Comparison of ENCODE assay signal across 22 mouse cellular contexts in genomic region chr9:121395812-121396211, GRCm38 (mm10).
DNase-seq lines count a peak whose midpoint lies in the region; ATAC-seq and TF ChIP-seq lines count a peak whose summit lies in the region.
"Had no signal": no experiment of that assay in that cellular context is flagged by ENCODE, and none has a peak within 500 bp of the region (broad histone marks: within the 10 kb centered on the region; RNA-seq: fewer than 3 reads in every experiment).

No protein-coding gene starts in this region.

- no peak overlapping the region for H3K4me2 ChIP-seq in forebrain, embryonic 14.5 days (ENCODE audit: low read length)
- no peak overlapping the region for H3K4me2 ChIP-seq in forebrain, postnatal 0 days (ENCODE audit: low read depth)
- H3K4me2 ChIP-seq: embryonic facial prominence, embryonic 13.5 days; heart, embryonic 11.5 days; hindbrain, embryonic 13.5 days; intestine, embryonic 15.5 days; limb, embryonic 12.5 days; liver, embryonic 15.5 days; neural tube, embryonic 12.5 days had no signal

- 96% methylated on average over 5 of the region's 5 CpGs for WGBS in forebrain, embryonic 14.5 days
- 92% methylated on average over 5 of the region's 5 CpGs for WGBS in forebrain, postnatal 0 days

- no peaks in the 10 kb centered on the region for H3K27me3 ChIP-seq in forebrain, embryonic 14.5 days (replicated peaks; ENCODE audit: control insufficient read depth, insufficient read depth, low read length)
- no peaks in the 10 kb centered on the region for H3K27me3 ChIP-seq in forebrain, postnatal 0 days (ENCODE audit: insufficient read depth, low read length)
- H3K27me3 ChIP-seq: embryonic facial prominence, embryonic 13.5 days; hindbrain, embryonic 13.5 days; intestine, embryonic 15.5 days; limb, embryonic 12.5 days; liver, embryonic 15.5 days; neural tube, embryonic 12.5 days had no signal

- H3K9ac ChIP-seq in forebrain, embryonic 14.5 days (ENCODE audit: low read length): no peak overlapping the region
- no peak overlapping the region for H3K9ac ChIP-seq in forebrain, postnatal 0 days
- H3K9ac ChIP-seq: embryonic facial prominence, embryonic 13.5 days; hindbrain, embryonic 13.5 days; intestine, embryonic 15.5 days; limb, embryonic 12.5 days; liver, embryonic 15.5 days; neural tube, embryonic 12.5 days had no signal

- no peak overlapping the region for H3K4me3 ChIP-seq in forebrain, embryonic 14.5 days (ENCODE audit: low read depth, low read length)
- H3K4me3 ChIP-seq in forebrain, postnatal 0 days (ENCODE audit: low read depth, low read length): no peak overlapping the region
- H3K4me3 ChIP-seq: embryonic facial prominence, embryonic 13.5 days; hindbrain, embryonic 13.5 days; intestine, embryonic 15.5 days; limb, embryonic 12.5 days; liver, embryonic 15.5 days; midbrain, embryonic 10.5 days; neural tube, embryonic 12.5 days had no signal

- H3K9me3 ChIP-seq in forebrain, embryonic 14.5 days (replicated peaks; ENCODE audit: control insufficient read depth, low read length): no peaks in the 10 kb centered on the region
- H3K9me3 ChIP-seq in forebrain, postnatal 0 days (ENCODE audit: low read length): no peaks in the 10 kb centered on the region
- H3K9me3 ChIP-seq: embryonic facial prominence, embryonic 13.5 days; hindbrain, embryonic 13.5 days; intestine, embryonic 15.5 days; limb, embryonic 12.5 days; liver, embryonic 15.5 days; midbrain, embryonic 10.5 days; neural tube, embryonic 12.5 days had no signal

- H3K36me3 ChIP-seq in forebrain, embryonic 14.5 days (ENCODE audit: control insufficient read depth, insufficient read depth, low read length): peaks cover 3% of the 10 kb centered on the region; the same call in 1 of the 2 replicates
- 0 out of 2 replicates have a peak, but pooled peaks cover 2% of the 10 kb centered on the region for H3K36me3 ChIP-seq in forebrain, postnatal 0 days (ENCODE audit: insufficient read depth)
- H3K36me3 ChIP-seq: intestine, embryonic 15.5 days had no signal

- no peak for TF ChIP-seq CTCF in forebrain, postnatal 0 days (IDR thresholded peaks at IDR 0.05; ENCODE audit: low read depth)

- ATAC-seq in forebrain, embryonic 14.5 days: no peak
- no peak for ATAC-seq in forebrain, postnatal 0 days
- ATAC-seq: intestine, embryonic 15.5 days had no signal

- DNase-seq in forebrain, embryonic 14.5 days (ENCODE audit: low spot score): no peak
- no peak for DNase-seq in forebrain, postnatal 0 days
- peak; percentile 6 for DNase-seq in thymus, postnatal 4 days
- no peak for DNase-seq in thymus, postnatal 25 days
- DNase-seq in adrenal gland, postnatal 10 days: peak; percentile 38
- DNase-seq in cerebellum, postnatal 36 days: no peak
- DNase-seq in left cerebral cortex, adult 11 months (ENCODE audit: low spot score): no peak
- DNase-seq: cerebellum, adult 18-20 months; gastrocnemius, postnatal 36 days; heart, postnatal 14 days; kidney, postnatal 10 days; lung, postnatal 14 days; right cerebral cortex, postnatal 14 days; thymus, postnatal 36 days had no signal

- 0 out of 2 replicates have a peak overlapping the region, but pooled peaks have one; percentile 5 for H3K27ac ChIP-seq in forebrain, embryonic 14.5 days (ENCODE audit: low read depth, low read length)
- H3K27ac ChIP-seq in forebrain, postnatal 0 days (ENCODE audit: low read depth, low read length): no peak overlapping the region
- H3K27ac ChIP-seq: embryonic facial prominence, embryonic 13.5 days; hindbrain, embryonic 13.5 days; intestine, embryonic 15.5 days; limb, embryonic 12.5 days; liver, embryonic 15.5 days; midbrain, embryonic 10.5 days; neural tube, embryonic 12.5 days had no signal

- H3K4me1 ChIP-seq in forebrain, embryonic 14.5 days (ENCODE audit: control insufficient read depth, insufficient read depth, low read length): peaks cover 18% of the 10 kb centered on the region
- H3K4me1 ChIP-seq in forebrain, postnatal 0 days (ENCODE audit: insufficient read depth): peaks cover 27% of the 10 kb centered on the region
- H3K4me1 ChIP-seq: liver, embryonic 15.5 days had no signal

Comparison
In these comparisons a context has a peak if more than half of its experiments do, and no peak if none do; other contexts are left out.
1. DNase-seq: peak in thymus, postnatal 4 days (single experiment) and adrenal gland, postnatal 10 days (single experiment); none in forebrain, embryonic 14.5 days (single experiment), forebrain, postnatal 0 days (single experiment), thymus, postnatal 25 days (single experiment), cerebellum, postnatal 36 days (0 of 2) and left cerebral cortex, adult 11 months (single experiment).